Comparison of ENCODE assay signal across 13 mouse cellular contexts in the genomic region with DNA sequence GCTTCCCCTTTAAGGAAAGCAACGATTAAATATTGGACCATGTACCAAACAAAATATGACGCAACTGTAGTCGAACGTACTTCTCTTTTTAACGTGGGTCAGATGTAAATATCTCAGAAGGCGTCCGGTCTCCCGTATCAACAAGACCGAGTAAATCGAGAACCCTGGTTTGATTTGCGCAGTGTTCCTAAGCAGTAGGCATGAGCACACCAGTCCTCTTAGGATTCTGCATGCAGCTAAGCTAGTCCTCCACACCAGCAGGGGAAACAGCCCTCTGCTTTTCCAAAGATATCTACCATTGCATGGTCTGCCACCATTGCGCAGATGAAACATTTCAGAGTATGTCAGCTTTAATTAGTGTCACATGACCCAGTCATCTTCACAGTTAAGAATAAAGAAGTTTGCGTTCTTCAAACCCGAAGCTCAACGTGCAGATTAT.
DNase-seq lines count a peak whose midpoint lies in the region; ATAC-seq and TF ChIP-seq lines count a peak whose summit lies in the region.
"Had no signal": no experiment of that assay in that cellular context is flagged by ENCODE, and none has a peak within 500 bp of the region (broad histone marks: within the 10 kb centered on the region; RNA-seq: fewer than 3 reads in every experiment).

No protein-coding gene starts in this region.

- no peak for ATAC-seq in kidney, embryonic 15.5 days (replicated peaks; ENCODE audit: low FRiP score)
- peak; percentile 76 for ATAC-seq in forebrain, embryonic 13.5 days
- peak; percentile 81 for ATAC-seq in megakaryocyte, adult 5-6 weeks (ENCODE audit: poor library complexity, severe bottlenecking)
- no peak for ATAC-seq in erythroid progenitor cell, adult 5-6 weeks (replicated peaks; ENCODE audit: low FRiP score, poor library complexity, severe bottlenecking)
- ATAC-seq: intestine, postnatal 0 days had no signal

- H3K4me2 ChIP-seq in kidney, embryonic 15.5 days, result 0 out of 2 replicates have a peak overlapping the region, but pooled peaks have one; percentile 7
- peak overlapping the region; percentile 33 for H3K4me2 ChIP-seq in forebrain, embryonic 13.5 days
- H3K4me2 ChIP-seq: lung, embryonic 15.5 days had no signal

- 0 out of 2 replicates have a peak, but pooled peaks cover 4% of the 10 kb centered on the region for H3K4me1 ChIP-seq in kidney, embryonic 15.5 days
- H3K4me1 ChIP-seq in kidney, adult 2 months (ENCODE audit: control insufficient read depth, insufficient read depth, low read length), result no peaks in the 10 kb centered on the region
- H3K4me1 ChIP-seq in forebrain, embryonic 13.5 days, result peaks cover 41% of the 10 kb centered on the region
- peaks cover 33% of the 10 kb centered on the region for H3K4me1 ChIP-seq in limb, embryonic 10.5 days

- no peaks in the 10 kb centered on the region for H3K36me3 ChIP-seq in kidney, embryonic 15.5 days
- H3K36me3 ChIP-seq in kidney, adult 2 months (ENCODE audit: control insufficient read depth, insufficient read depth, low read length), result no peaks in the 10 kb centered on the region
- H3K36me3 ChIP-seq in forebrain, embryonic 13.5 days (ENCODE audit: poor library complexity, severe bottlenecking), result no peaks in the 10 kb centered on the region
- no peaks in the 10 kb centered on the region for H3K36me3 ChIP-seq in limb, embryonic 10.5 days
- H3K36me3 ChIP-seq: lung, embryonic 15.5 days had no signal

- no peak overlapping the region for H3K9ac ChIP-seq in kidney, embryonic 15.5 days
- H3K9ac ChIP-seq in forebrain, embryonic 13.5 days, result no peak overlapping the region
- H3K9ac ChIP-seq: lung, embryonic 15.5 days had no signal

- H3K27ac ChIP-seq in kidney, embryonic 15.5 days, result no peak overlapping the region
- H3K27ac ChIP-seq in kidney, adult 2 months (ENCODE audit: insufficient read depth, low read depth, low read length), result no peak overlapping the region
- peak overlapping the region; percentile 83 for H3K27ac ChIP-seq in forebrain, embryonic 13.5 days
- H3K27ac ChIP-seq in limb, embryonic 10.5 days, result no peak overlapping the region
- H3K27ac ChIP-seq: lung, embryonic 15.5 days had no signal

- no peak for TF ChIP-seq CTCF in kidney, adult 2 months (conservative IDR thresholded peaks at IDR 0.05; ENCODE audit: insufficient read depth, insufficient read length, low read depth, low read length)

- no peak for TF ChIP-seq POLR2A in kidney, adult 2 months (IDR thresholded peaks at IDR 0.05; ENCODE audit: low read depth, low read length)

- WGBS in kidney, embryonic 15.5 days, result 64% methylated on average over 15 of the region's 15 CpGs
- 75% methylated on average over 15 of the region's 15 CpGs for WGBS in kidney, adult 2 months
- WGBS in forebrain, embryonic 13.5 days, result 45% methylated on average over 15 of the region's 15 CpGs
- WGBS in limb, embryonic 10.5 days, result 88% methylated on average over 15 of the region's 15 CpGs

- H3K27me3 ChIP-seq in kidney, embryonic 15.5 days, result no peaks in the 10 kb centered on the region
- H3K27me3 ChIP-seq in kidney, adult 2 months (replicated peaks; ENCODE audit: control insufficient read depth, insufficient read depth, low read length), result no peaks in the 10 kb centered on the region
- no peaks in the 10 kb centered on the region for H3K27me3 ChIP-seq in forebrain, embryonic 13.5 days
- no peaks in the 10 kb centered on the region for H3K27me3 ChIP-seq in limb, embryonic 10.5 days (ENCODE audit: low read depth, poor library complexity, severe bottlenecking)
- H3K27me3 ChIP-seq: lung, embryonic 15.5 days had no signal

- no peak for DNase-seq in kidney, adult 2 months
- peak; percentile 85 for DNase-seq in retina, embryonic 14.5 days (ENCODE audit: low spot score)
- no peak for DNase-seq in limb, embryonic 10.5 days (ENCODE audit: low spot score)
- no peak for DNase-seq in adrenal gland, adult 18-20 months (ENCODE audit: low spot score in 2 of 2)
- DNase-seq: B cell, adult 2 months; heart, postnatal 10 days; thymus, adult 2 months had no signal

- H3K4me3 ChIP-seq in kidney, embryonic 15.5 days (replicated peaks), result no peak overlapping the region
- no peak overlapping the region for H3K4me3 ChIP-seq in kidney, adult 2 months (ENCODE audit: insufficient read depth, low read depth, low read length)
- no peak overlapping the region for H3K4me3 ChIP-seq in forebrain, embryonic 13.5 days
- H3K4me3 ChIP-seq in limb, embryonic 10.5 days, result no peak overlapping the region
- H3K4me3 ChIP-seq: lung, embryonic 15.5 days had no signal

- H3K9me3 ChIP-seq in kidney, embryonic 15.5 days (replicated peaks), result no peaks in the 10 kb centered on the region
- H3K9me3 ChIP-seq in forebrain, embryonic 13.5 days (replicated peaks), result no peaks in the 10 kb centered on the region
- H3K9me3 ChIP-seq in limb, embryonic 10.5 days (replicated peaks), result no peaks in the 10 kb centered on the region
- H3K9me3 ChIP-seq: lung, embryonic 15.5 days had no signal

Comparison
In these comparisons a context has a peak if more than half of its experiments do, and no peak if none do; other contexts are left out.
1. ATAC-seq: peak in forebrain, embryonic 13.5 days (single experiment) and megakaryocyte, adult 5-6 weeks (single experiment); none in kidney, embryonic 15.5 days (single experiment) and erythroid progenitor cell, adult 5-6 weeks (single experiment).